Mouse (Mus musculus) embryonic fibroblast, embryonic 13.5 days (primary cell): ENCODE data around the gene Zfp821.

Experiments
- CTCF ChIP-seq: IDR thresholded peaks from 2 replicates; pipeline ENCODE4 v1.5.1; 2011; ENCODE audit warnings: mild to moderate bottlenecking, control low read depth, low read length, moderate library complexity, borderline replicate concordance; ENCODE audit not compliant: insufficient read depth
- POLR2A ChIP-seq: IDR thresholded peaks from 2 replicates; pipeline ENCODE4 v1.6.1; 2011; ENCODE audit warnings: low read depth, mild to moderate bottlenecking, control low read depth, low read length, moderate library complexity

GRCm38 (mm10) chr8:109691769-109692168, 13.6 kb upstream of the Zfp821 start:
- TF ChIP-seq POLR2A (no peak), CTCF (no peak)
